Mouse (Mus musculus) left cerebral cortex, adult 2 months (tissue): Measurements from ENCODE around the gene 4933428G20Rik. TPM values are rescaled to one million over a fixed set of nuclear protein-coding genes. Genes with fewer than 3 reads are reported as not detected.
A peak's percentile ranks its signal among the peaks of the same experiment; 100 is the strongest.

Experiments used
- DNase-seq, 2 experiments: peaks; one replicate each; pipeline ENCODE4 v3.0.0; 2021 to 2022; ENCODE audit warnings: low spot score in 2 of 2, mixed read lengths in 1 of 2; ENCODE audit errors: extremely low spot score in 1 of 2
- H3K27ac ChIP-seq: fragments of 200-600 bp; 2 replicates; pipeline ENCODE4 v1.8.1; 2022
- H3K4me3 ChIP-seq: fragments of 200-600 bp; 2 replicates; pipeline ENCODE4 v1.8.1; 2022
- CTCF ChIP-seq: fragments of 200-600 bp; IDR thresholded peaks from 2 replicates; pipeline ENCODE4 v1.8.1; 2022; ENCODE audit warnings: antibody characterized with exemption, mild to moderate bottlenecking, moderate library complexity
- intact Hi-C: fragments of 180-260 bp; cut with DNase I; formaldehyde crosslinking; loops from one replicate; pipeline ENCODE4 v1.15.1; 2025
- long read RNA-seq, 2 experiments: library from polyadenylated mRNA; stranded (forward); transcript quantifications; one replicate each; pipeline ENCODE4 v2.0.0; 2021; ENCODE audit warnings: borderline mapping rate in 2 of 2
- total RNA-seq, 2 experiments: library from RNA; stranded (reverse); gene quantifications; 2 replicates each; pipeline ENCODE4 v1.2.3; 2021

4933428G20Rik gene
- total RNA-seq, result not detected
- long read RNA-seq, experiment 1, result 0 reads
- long read RNA-seq, experiment 2, result 0 reads

GRCm38 (mm10) chr11:97499865-97500719 lies at the start of gene 4933428G20Rik:
TSS of gene 4933428G20Rik (minus strand) at chr11:97500340.
- intact Hi-C loops, result no loop called here
- H3K27ac ChIP-seq, result peak within 1 kb of the TSS; percentile 70
- H3K4me3 ChIP-seq, result peak within 1 kb of the TSS; percentile 27
- TF ChIP-seq CTCF, result no peak; the same call in 1 of the 2 replicates
- DNase-seq, result no peak

GRCm38 (mm10) chr11:97548757-97549156 lies 48.6 kb upstream of the 4933428G20Rik start:
- Histone ChIP-seq H3K4me3 (no peak overlapping the region), H3K27ac (no peak overlapping the region)
- intact Hi-C loops, result no loop called here
- no peak for DNase-seq
- no peak for TF ChIP-seq CTCF

GRCm38 (mm10) chr11:97547957-97548706 lies 48.0 kb upstream of the 4933428G20Rik start:
- intact Hi-C loops, result no loop called here
- peak; percentile 25 for TF ChIP-seq CTCF
- peak overlapping the region; percentile 89; the same call in 1 of the 2 replicates for H3K27ac ChIP-seq

GRCm38 (mm10) chr11:97546804-97547411 lies 46.8 kb upstream of the 4933428G20Rik start:
- H3K4me3 ChIP-seq, result peak overlapping the region; percentile 57
- intact Hi-C loops, result no loop called here
- DNase-seq, result peak in 1 of 2 experiments; percentile 63
- no peak for TF ChIP-seq CTCF
- peak overlapping the region; percentile 89 for H3K27ac ChIP-seq

More at GRCm38 (mm10) chr11:97547957-97548706, 48.0 kb upstream of the 4933428G20Rik start:
- no peak for DNase-seq
- H3K4me3 ChIP-seq, result peak overlapping the region; percentile 57; the same call in 1 of the 2 replicates

- intact Hi-C loops, result no loop called here
Measured at GRCm38 (mm10) chr11:97545808-97546560, 45.8 kb upstream of the 4933428G20Rik start.

GRCm38 (mm10) chr11:97543883-97544282 lies 43.7 kb upstream of the 4933428G20Rik start:
- intact Hi-C loops, result no loop called here
- Histone ChIP-seq H3K4me3 (no peak overlapping the region), H3K27ac (peak overlapping the region; percentile 78)
- TF ChIP-seq CTCF, result no peak
- DNase-seq, result no peak

More at GRCm38 (mm10) chr11:97545808-97546560, 45.8 kb upstream of the 4933428G20Rik start:
- DNase-seq, result no peak
- peak overlapping the region; percentile 89 for H3K27ac ChIP-seq
- H3K4me3 ChIP-seq, result peak overlapping the region; percentile 57
- no peak for TF ChIP-seq CTCF

- Histone ChIP-seq H3K4me3 (no peak overlapping the region), H3K27ac (peak overlapping the region; percentile 78)
- no peak for TF ChIP-seq CTCF
- peak in 1 of 2 experiments; percentile 54 for DNase-seq
- intact Hi-C loops, result no loop called here
Measured at GRCm38 (mm10) chr11:97543181-97543733, 43.1 kb upstream of the 4933428G20Rik start.

- intact Hi-C loops, result no loop called here
- H3K27ac ChIP-seq, result peak overlapping the region; percentile 78
Measured at GRCm38 (mm10) chr11:97542171-97543150, 42.3 kb upstream of the 4933428G20Rik start.

GRCm38 (mm10) chr11:97540604-97541003 lies 40.5 kb upstream of the 4933428G20Rik start:
- intact Hi-C loops, result no loop called here
- TF ChIP-seq CTCF, result no peak
- DNase-seq, result no peak
- Histone ChIP-seq H3K4me3 (no peak overlapping the region), H3K27ac (no peak overlapping the region; the same call in 1 of the 2 replicates)

More at GRCm38 (mm10) chr11:97542171-97543150, 42.3 kb upstream of the 4933428G20Rik start:
- no peak for TF ChIP-seq CTCF
- no peak overlapping the region for H3K4me3 ChIP-seq
- no peak for DNase-seq
